Mouse (Mus musculus): ENCODE measurements around the gene Gm20662. TPM values are rescaled to one million over a fixed set of nuclear protein-coding genes. Genes with fewer than 3 reads are reported as not detected.

The Gm20662 gene
- polyA plus RNA-seq, 1 experiment, result 6.9 TPM

GRCm38 (mm10) chr9:108052411-108052810, 56.3 kb downstream of the Gm20662 start:
- TF ChIP-seq POLR2A (IDR thresholded peaks at IDR 0.05; ENCODE audit: borderline replicate concordance, insufficient read depth, low read length) (no peak), CTCF (IDR thresholded peaks at IDR 0.05; ENCODE audit: borderline replicate concordance, insufficient read depth, low read depth, low read length) (no peak)
- Histone ChIP-seq H3K4me3 (replicated peaks; ENCODE audit: insufficient read depth, low read depth, low read length) (no peak overlapping the region), H3K27me3 (ENCODE audit: control insufficient read depth, insufficient read depth, low read length) (no peaks in the 10 kb centered on the region), H3K4me1 (ENCODE audit: control insufficient read depth, insufficient read depth, low read length) (peaks cover 7% of the 10 kb centered on the region; the same call in 1 of the 2 replicates), H3K27ac (ENCODE audit: insufficient read depth, low read length) (no peak overlapping the region)
- peak; percentile 25 to 38 for DNase-seq
- 59% methylated on average over 7 of the region's 7 CpGs for WGBS

DNA sequence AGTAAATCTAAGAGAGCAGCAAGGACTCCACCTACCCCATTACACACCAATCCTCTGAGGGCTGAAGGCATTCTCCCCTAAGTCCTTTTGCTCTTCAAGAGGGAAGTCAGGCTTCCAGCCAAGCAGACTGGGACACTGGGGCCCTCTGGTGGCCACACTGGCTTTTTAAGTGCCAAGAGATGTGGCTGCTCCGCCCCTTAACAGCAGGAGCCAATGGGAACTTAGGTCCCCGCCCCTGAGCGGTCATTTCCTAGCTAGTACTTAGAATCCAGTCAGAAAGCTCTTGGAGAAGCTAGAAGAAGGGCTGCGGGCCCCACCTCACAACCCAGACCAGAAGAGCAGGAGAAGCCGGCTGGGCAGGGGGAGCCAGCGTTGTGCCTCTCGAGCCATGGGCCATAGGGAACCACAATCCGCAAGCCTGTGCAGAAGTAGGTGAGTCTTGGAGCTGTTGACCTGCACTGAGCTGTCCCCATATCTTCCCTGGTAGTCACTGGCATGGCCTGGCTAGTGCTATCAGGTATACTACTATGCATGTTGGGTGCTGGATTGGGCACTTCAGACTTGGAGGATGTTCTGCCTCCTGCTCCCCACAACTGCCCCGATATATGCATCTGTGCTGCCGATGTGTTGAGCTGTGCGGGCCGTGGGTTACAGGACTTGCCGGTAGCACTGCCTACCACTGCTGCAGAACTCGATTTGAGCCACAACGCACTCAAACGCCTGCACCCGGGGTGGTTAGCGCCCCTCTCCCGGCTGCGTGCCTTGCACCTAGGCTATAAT, 56.9 kb downstream of the Gm20662 start, which contains the start of gene Amigo3:
Amigo3 (plus strand) TSS at position 275 of the 780 bp plus-strand sequence.
- peak; percentile 92 to 96 for DNase-seq
- 58% methylated on average over 20 of the region's 20 CpGs for WGBS
- H3K4me1 ChIP-seq (ENCODE audit: control insufficient read depth, insufficient read depth, low read length), result peaks cover 7% of the 10 kb centered on the region; the same call in 1 of the 2 replicates
- no peak within 1 kb of the TSS for H3K27ac ChIP-seq (ENCODE audit: insufficient read depth, low read length)
- TF ChIP-seq POLR2A (IDR thresholded peaks at IDR 0.05; ENCODE audit: borderline replicate concordance, insufficient read depth, low read length), result no peak
- peak; percentile 90 for TF ChIP-seq CTCF (IDR thresholded peaks at IDR 0.05; ENCODE audit: borderline replicate concordance, insufficient read depth, low read depth, low read length)
- no peak within 1 kb of the TSS for H3K4me3 ChIP-seq (replicated peaks; ENCODE audit: insufficient read depth, low read depth, low read length)
- H3K27me3 ChIP-seq (ENCODE audit: control insufficient read depth, insufficient read depth, low read length), result no peaks in the 10 kb centered on the region

GRCm38 (mm10) chr9:108053665-108054225, 57.6 kb downstream of the Gm20662 start:
- peaks cover 7% of the 10 kb centered on the region; the same call in 1 of the 2 replicates for H3K4me1 ChIP-seq (ENCODE audit: control insufficient read depth, insufficient read depth, low read length)
- 78% methylated on average over 15 of the region's 15 CpGs for WGBS
- H3K27ac ChIP-seq (ENCODE audit: insufficient read depth, low read length), result no peak overlapping the region
- DNase-seq, result peak; percentile 23 to 44
- 0 out of 2 replicates have a peak, but pooled peaks have one; percentile 11 for TF ChIP-seq CTCF (IDR thresholded peaks at IDR 0.05; ENCODE audit: borderline replicate concordance, insufficient read depth, low read depth, low read length)
- no peak for TF ChIP-seq POLR2A (IDR thresholded peaks at IDR 0.05; ENCODE audit: borderline replicate concordance, insufficient read depth, low read length)
- no peak overlapping the region for H3K4me3 ChIP-seq (replicated peaks; ENCODE audit: insufficient read depth, low read depth, low read length)
- H3K27me3 ChIP-seq (ENCODE audit: control insufficient read depth, insufficient read depth, low read length), result no peaks in the 10 kb centered on the region

GRCm38 (mm10) chr9:108054331-108055040, 58.3 kb downstream of the Gm20662 start:
- no peak overlapping the region for H3K27ac ChIP-seq (ENCODE audit: insufficient read depth, low read length)
- TF ChIP-seq CTCF (IDR thresholded peaks at IDR 0.05; ENCODE audit: borderline replicate concordance, insufficient read depth, low read depth, low read length) (no peak), POLR2A (IDR thresholded peaks at IDR 0.05; ENCODE audit: borderline replicate concordance, insufficient read depth, low read length) (no peak)
- peaks cover 7% of the 10 kb centered on the region; the same call in 1 of the 2 replicates for H3K4me1 ChIP-seq (ENCODE audit: control insufficient read depth, insufficient read depth, low read length)

DNA sequence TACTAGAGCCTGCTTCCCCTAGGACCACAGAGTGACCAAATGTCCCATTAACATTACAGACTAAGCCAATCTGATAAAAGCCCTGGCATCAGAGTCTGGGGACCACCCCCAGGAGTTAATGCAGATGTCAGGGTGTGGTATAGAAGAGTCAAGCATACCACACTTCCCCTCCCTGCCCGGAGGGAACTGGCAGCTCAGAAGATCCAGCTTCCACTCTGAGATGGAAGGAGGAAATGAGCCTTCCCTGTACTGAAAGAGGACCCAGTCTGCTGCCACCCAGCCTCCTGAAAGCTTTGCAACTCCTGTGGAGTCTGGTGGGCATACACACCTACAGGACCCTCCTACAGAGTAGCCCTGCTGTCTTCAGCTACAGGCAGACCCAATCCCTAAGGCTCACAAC, 58.9 kb downstream of the Gm20662 start:
- DNase-seq, result no peak
- H3K4me1 ChIP-seq (ENCODE audit: control insufficient read depth, insufficient read depth, low read length), result peaks cover 7% of the 10 kb centered on the region; the same call in 1 of the 2 replicates
- no peak overlapping the region for H3K4me3 ChIP-seq (replicated peaks; ENCODE audit: insufficient read depth, low read depth, low read length)
- no peak for TF ChIP-seq POLR2A (IDR thresholded peaks at IDR 0.05; ENCODE audit: borderline replicate concordance, insufficient read depth, low read length)
- TF ChIP-seq CTCF (IDR thresholded peaks at IDR 0.05; ENCODE audit: borderline replicate concordance, insufficient read depth, low read depth, low read length), result no peak
- H3K27me3 ChIP-seq (ENCODE audit: control insufficient read depth, insufficient read depth, low read length), result no peaks in the 10 kb centered on the region
- 80% methylated on average over 1 of the region's 1 CpGs for WGBS
- no peak overlapping the region for H3K27ac ChIP-seq (ENCODE audit: insufficient read depth, low read length)

More at GRCm38 (mm10) chr9:108054331-108055040, 58.3 kb downstream of the Gm20662 start:
- no peaks in the 10 kb centered on the region for H3K27me3 ChIP-seq (ENCODE audit: control insufficient read depth, insufficient read depth, low read length)
- DNase-seq, result peak in 1 of 2 experiments; percentile 36
- H3K4me3 ChIP-seq (replicated peaks; ENCODE audit: insufficient read depth, low read depth, low read length), result no peak overlapping the region
- 80% methylated on average over 22 of the region's 22 CpGs for WGBS

GRCm38 (mm10) chr9:108055661-108056237, 59.6 kb downstream of the Gm20662 start:
- TF ChIP-seq POLR2A (IDR thresholded peaks at IDR 0.05; ENCODE audit: borderline replicate concordance, insufficient read depth, low read length), result no peak
- TF ChIP-seq CTCF (IDR thresholded peaks at IDR 0.05; ENCODE audit: borderline replicate concordance, insufficient read depth, low read depth, low read length), result no peak
- WGBS, result 84% methylated on average over 6 of the region's 6 CpGs
- Histone ChIP-seq H3K27ac (ENCODE audit: insufficient read depth, low read length) (no peak overlapping the region), H3K27me3 (ENCODE audit: control insufficient read depth, insufficient read depth, low read length) (no peaks in the 10 kb centered on the region), H3K4me1 (ENCODE audit: control insufficient read depth, insufficient read depth, low read length) (peaks cover 7% of the 10 kb centered on the region; the same call in 1 of the 2 replicates), H3K4me3 (replicated peaks; ENCODE audit: insufficient read depth, low read depth, low read length) (no peak overlapping the region)
- no peak for DNase-seq
